Mouse (Mus musculus) hindbrain, postnatal 0 days (tissue): ENCODE measurements at regions not wholly inside any gene's neighbourhood (a gene's known extent, or its start where the extent isn't known, plus 50 kb on each side); places are given as distances from the start of the nearest gene placed in this dataset.
"Not testable (repeated sequence)": the region's sequence is repeated elsewhere in the genome, so short reads cannot be mapped to it uniquely, and the experiment has no call there.

ENCODE experiments used
- ATAC-seq: fragments of 200-750 bp; cut with Nextera tagmentation; 2 replicates; pipeline ENCODE4 v1.8.0; 2017; ENCODE audit warnings: mild to moderate bottlenecking, moderate TSS enrichment, moderate library complexity
- DNase-seq: peaks from one replicate; pipeline ENCODE4 v3.0.0-alpha.2; 2015; ENCODE audit warnings: low spot score
- H3K27ac ChIP-seq: fragments of 300-500 bp; sonication (generic); 2 replicates; pipeline ENCODE4 v1.5.1; 2014; ENCODE audit warnings: mild to moderate bottlenecking
- H3K27me3 ChIP-seq: fragments of 300-500 bp; sonication (generic); 2 replicates; pipeline ENCODE4 v1.6.1; 2014; ENCODE audit warnings: low read length, mixed read lengths; ENCODE audit not compliant: insufficient read depth
- H3K36me3 ChIP-seq: fragments of 300-500 bp; sonication (generic); 2 replicates; pipeline ENCODE4 v1.6.1; 2014; ENCODE audit warnings: low read length, mixed read lengths; ENCODE audit not compliant: insufficient read depth
- H3K4me1 ChIP-seq: fragments of 300-500 bp; sonication (generic); 2 replicates; pipeline ENCODE4 v1.6.1; 2014; ENCODE audit warnings: antibody characterized with exemption, low read length, mixed read lengths; ENCODE audit not compliant: insufficient read depth
- H3K4me2 ChIP-seq: fragments of 300-500 bp; sonication (generic); 2 replicates; pipeline ENCODE4 v1.6.1; 2014; ENCODE audit warnings: low read depth, mild to moderate bottlenecking, low read length, moderate library complexity, mixed read lengths
- H3K4me3 ChIP-seq: fragments of 300-500 bp; sonication (generic); 2 replicates; pipeline ENCODE4 v1.5.1; 2014; ENCODE audit warnings: low read length
- H3K9ac ChIP-seq: fragments of 300-500 bp; sonication (generic); replicated peaks from 2 replicates; pipeline ENCODE4 v1.6.1; 2014; ENCODE audit warnings: mild to moderate bottlenecking, low read length, moderate library complexity, mixed read lengths
- H3K9me3 ChIP-seq: fragments of 300-500 bp; sonication (generic); 2 replicates; pipeline ENCODE4 v1.6.1; 2016; ENCODE audit warnings: low read length, mixed read lengths
- CTCF ChIP-seq: IDR thresholded peaks from 2 replicates; pipeline ENCODE4 v1.5.1; 2016; ENCODE audit warnings: antibody characterized with exemption, control low read depth, low read depth
- WGBS: fragments of 180-500 bp; shearing (Covaris S2); extraction: QIAGEN DNeasy Blood & Tissue Kit; methylation state at CpG from one replicate; pipeline ENCODE4 v1.1.7; 2014; 5-methylcytosine and 5-hydroxymethylcytosine counted together

GRCm38 (mm10) chr17:43157781-43158501, 112.2 kb upstream of the Adgrf1 start:
- H3K4me1 ChIP-seq, result peaks cover 5% of the 10 kb centered on the region; the same call in 1 of the 2 replicates
- WGBS, result 8% methylated on average over 15 of the region's 15 CpGs
- peak; percentile 91 for ATAC-seq
- no peaks in the 10 kb centered on the region for H3K27me3 ChIP-seq
- peak overlapping the region; percentile 45 for H3K27ac ChIP-seq
- H3K4me2 ChIP-seq, result peak overlapping the region; percentile 49
- H3K9ac ChIP-seq, result peak overlapping the region; percentile 18; the same call in 1 of the 2 replicates
- H3K4me3 ChIP-seq, result peak overlapping the region; percentile 19
- H3K36me3 ChIP-seq, result no peaks in the 10 kb centered on the region
- DNase-seq, result peak; percentile 66
- H3K9me3 ChIP-seq, result no peaks in the 10 kb centered on the region
- 0 out of 2 replicates have a peak, but pooled peaks have one; percentile 2 for TF ChIP-seq CTCF

GRCm38 (mm10) chr17:43158741-43159140, 111.4 kb upstream of the Adgrf1 start:
- H3K27ac ChIP-seq, result peak overlapping the region; percentile 45; the same call in 1 of the 2 replicates
- 0 out of 2 replicates have a peak overlapping the region, but pooled peaks have one; percentile 18 for H3K9ac ChIP-seq
- peaks cover 5% of the 10 kb centered on the region; the same call in 1 of the 2 replicates for H3K4me1 ChIP-seq
- H3K36me3 ChIP-seq, result no peaks in the 10 kb centered on the region
- no peaks in the 10 kb centered on the region for H3K27me3 ChIP-seq
- ATAC-seq (peak; percentile 44; the same call in 1 of the 2 replicates), DNase-seq (peak; percentile 39)
- no peak overlapping the region for H3K4me3 ChIP-seq
- peak overlapping the region; percentile 49 for H3K4me2 ChIP-seq
- WGBS, result 33% methylated on average over 10 of the region's 10 CpGs
- no peaks in the 10 kb centered on the region for H3K9me3 ChIP-seq
- no peak for TF ChIP-seq CTCF

- H3K9me3 ChIP-seq, H3K36me3 ChIP-seq, ATAC-seq, H3K27me3 ChIP-seq, H3K27ac ChIP-seq, H3K4me2 ChIP-seq, H3K9ac ChIP-seq, H3K4me3 ChIP-seq, H3K4me1 ChIP-seq, DNase-seq: not testable (repeated sequence)
- WGBS, result 72% methylated on average over 8 of the region's 10 CpGs
Measured at GRCm38 (mm10) chr17:43161306-43161705, 108.8 kb upstream of the Adgrf1 start.

- no peak for DNase-seq
Measured at GRCm38 (mm10) chr17:43163126-43163525, 107.0 kb upstream of the Adgrf1 start.

GRCm38 (mm10) chr17:43166091-43166490, 104.0 kb upstream of the Adgrf1 start:
- Histone ChIP-seq H3K27me3 (no peaks in the 10 kb centered on the region), H3K36me3 (no peaks in the 10 kb centered on the region), H3K27ac (no peak overlapping the region), H3K4me2 (no peak overlapping the region), H3K9me3 (no peaks in the 10 kb centered on the region), H3K9ac (no peak overlapping the region), H3K4me3 (no peak overlapping the region), H3K4me1 (no peaks in the 10 kb centered on the region)
- no peak for TF ChIP-seq CTCF
- DNase-seq (no peak), ATAC-seq (no peak)
- 66% methylated on average over 4 of the region's 4 CpGs for WGBS

More at GRCm38 (mm10) chr17:43163126-43163525, 107.0 kb upstream of the Adgrf1 start:
- H3K9me3 ChIP-seq, result no peaks in the 10 kb centered on the region
- 73% methylated on average over 4 of the region's 4 CpGs for WGBS
- H3K36me3 ChIP-seq, result no peaks in the 10 kb centered on the region
- H3K4me2 ChIP-seq, result no peak overlapping the region
- TF ChIP-seq CTCF, result no peak
- no peaks in the 10 kb centered on the region for H3K27me3 ChIP-seq
- no peak for ATAC-seq
- no peak overlapping the region for H3K9ac ChIP-seq
- H3K27ac ChIP-seq, result no peak overlapping the region
- H3K4me1 ChIP-seq, result peaks cover 5% of the 10 kb centered on the region; the same call in 1 of the 2 replicates
- H3K4me3 ChIP-seq, result no peak overlapping the region

- no peaks in the 10 kb centered on the region for H3K4me1 ChIP-seq
- no peak overlapping the region for H3K4me2 ChIP-seq
- no peak overlapping the region for H3K4me3 ChIP-seq
- no peak for TF ChIP-seq CTCF
- H3K9ac ChIP-seq, result no peak overlapping the region
- no peaks in the 10 kb centered on the region for H3K27me3 ChIP-seq
- H3K36me3 ChIP-seq, result no peaks in the 10 kb centered on the region
- no peak overlapping the region for H3K27ac ChIP-seq
- no peaks in the 10 kb centered on the region for H3K9me3 ChIP-seq
- WGBS, result 28% methylated on average over 1 of the region's 1 CpGs
- DNase-seq, result no peak
- ATAC-seq, result no peak
Measured at GRCm38 (mm10) chr17:43169435-43169834, 100.7 kb upstream of the Adgrf1 start.

GRCm38 (mm10) chr17:43172657-43173165, 97.4 kb upstream of the Adgrf1 start:
- no peaks in the 10 kb centered on the region for H3K4me1 ChIP-seq

More at GRCm38 (mm10) chr17:43172657-43173165, 97.4 kb upstream of the Adgrf1 start:
- ATAC-seq (no peak), DNase-seq (no peak)
- no peak overlapping the region for H3K4me2 ChIP-seq
- H3K9ac ChIP-seq, result no peak overlapping the region
- no peak for TF ChIP-seq CTCF
- no peaks in the 10 kb centered on the region for H3K36me3 ChIP-seq
- H3K27me3 ChIP-seq, result no peaks in the 10 kb centered on the region
- no peaks in the 10 kb centered on the region for H3K9me3 ChIP-seq
- H3K4me3 ChIP-seq, result no peak overlapping the region
- H3K27ac ChIP-seq, result no peak overlapping the region
- WGBS, result 45% methylated on average over 6 of the region's 6 CpGs
